Mouse (Mus musculus): ENCODE measurements around the gene Cacna1g.
A peak's percentile ranks its signal among the peaks of the same experiment; 100 is the strongest.
"Not testable (repeated sequence)": the region's sequence is repeated elsewhere in the genome, so short reads cannot be mapped to it uniquely, and the experiment has no call there.

Cacna1g gene

DNA sequence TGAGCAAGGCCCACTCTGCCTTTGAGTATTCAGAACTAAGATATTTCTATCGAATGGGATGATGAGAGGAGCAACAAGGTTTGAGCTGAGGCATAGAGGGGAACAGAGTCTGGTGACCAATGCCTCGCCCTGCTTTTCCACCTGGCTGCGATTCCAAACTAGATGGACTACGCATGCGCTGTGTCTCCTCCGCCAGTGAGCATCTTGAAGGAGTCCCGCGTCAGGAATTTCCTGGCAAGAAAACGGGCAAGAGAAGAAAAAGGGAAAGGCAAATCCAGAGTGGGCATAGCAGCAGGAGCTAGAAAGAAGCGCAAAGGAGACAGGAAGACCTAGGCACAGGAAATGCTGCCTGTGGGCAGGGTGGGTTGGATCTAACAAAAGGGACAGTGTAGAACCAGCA, 70.2 kb downstream of the Cacna1g start:
- DNase-seq (ENCODE audit: low spot score in 2 of 2): no peak

- DNase-seq (ENCODE audit: low spot score in 2 of 2): no peak
These were observed 71.3 kb downstream of the Cacna1g start for GRCm38 (mm10) chr11:94402731-94403130.

DNA sequence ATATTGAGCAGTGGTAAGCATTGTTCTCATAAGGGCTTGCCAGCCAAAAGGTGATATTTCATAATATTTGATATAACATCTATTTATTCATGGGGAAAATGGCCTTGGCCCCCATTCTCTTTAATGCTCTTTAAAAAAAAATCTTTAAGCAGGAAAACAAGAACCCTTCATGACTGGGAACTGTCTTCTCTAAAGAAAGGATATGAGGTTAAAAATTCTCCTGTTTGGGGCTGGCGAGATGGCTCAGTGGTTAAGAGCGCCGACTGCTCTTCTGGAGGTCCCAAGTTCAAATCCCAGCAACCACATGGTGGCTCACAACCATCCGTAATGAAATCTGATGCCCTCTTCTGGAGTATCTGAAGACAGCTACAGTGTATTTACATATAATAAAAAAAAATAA, 72.0 kb downstream of the Cacna1g start:
- not testable (repeated sequence) for DNase-seq (ENCODE audit: low spot score in 2 of 2)

DNA sequence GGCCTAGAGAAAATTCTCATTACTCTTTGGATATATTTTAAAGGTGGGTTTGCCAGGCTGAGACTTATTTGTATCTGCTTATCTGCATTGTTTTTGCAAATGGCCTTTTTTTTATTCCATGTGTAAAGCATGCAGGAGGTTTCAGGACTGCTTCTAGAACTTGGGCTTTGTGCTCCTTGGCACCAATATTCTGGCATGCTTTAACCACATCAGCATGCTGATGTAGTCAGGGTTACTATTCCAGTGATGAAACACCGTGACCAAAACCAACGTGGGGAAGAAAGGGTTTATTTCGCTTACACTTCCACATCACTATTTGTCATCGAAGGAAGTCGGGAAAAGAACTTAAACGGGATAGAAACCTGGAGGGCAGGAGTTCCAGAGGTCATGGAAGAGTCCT, 73.0 kb downstream of the Cacna1g start:
- DNase-seq (ENCODE audit: low spot score in 2 of 2): no peak

- no peak for DNase-seq (ENCODE audit: low spot score in 2 of 2)
These were observed 79.9 kb downstream of the Cacna1g start for GRCm38 (mm10) chr11:94394107-94394506.

GRCm38 (mm10) chr11:94393490-94393889, 80.5 kb downstream of the Cacna1g start:
- not testable (repeated sequence) for DNase-seq (ENCODE audit: low spot score in 2 of 2)

DNA sequence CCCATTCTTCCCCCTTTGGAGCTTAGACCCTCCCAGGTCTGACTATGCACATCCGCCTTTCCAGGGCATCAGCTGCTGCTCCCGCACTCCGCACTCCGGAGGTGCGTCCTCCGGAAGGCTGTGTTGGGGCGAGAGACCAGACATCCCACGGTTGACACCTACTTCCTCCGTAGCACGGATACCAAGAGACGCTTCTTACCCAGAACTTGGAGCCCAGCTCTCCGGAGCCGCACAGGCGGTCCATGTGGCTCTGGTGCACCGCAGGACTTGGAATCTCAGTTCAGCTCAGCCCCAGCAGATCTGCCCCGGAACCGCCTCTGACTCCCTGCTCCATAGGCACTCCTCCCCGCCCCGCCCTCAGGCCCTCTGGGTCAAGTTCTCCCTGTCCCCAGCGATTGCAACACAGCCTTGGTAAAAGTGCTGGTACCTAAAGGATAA, 81.3 kb downstream of the Cacna1g start, which contains the start of gene Abcc3:
Gene Abcc3 (minus strand): TSS at position 326 of the 438 bp plus-strand sequence.
- peak; percentile 17 to 25 for DNase-seq (ENCODE audit: low spot score in 2 of 2)

- no peak for DNase-seq (ENCODE audit: low spot score in 2 of 2)
These were observed 82.3 kb downstream of the Cacna1g start for GRCm38 (mm10) chr11:94391661-94392060.

DNA sequence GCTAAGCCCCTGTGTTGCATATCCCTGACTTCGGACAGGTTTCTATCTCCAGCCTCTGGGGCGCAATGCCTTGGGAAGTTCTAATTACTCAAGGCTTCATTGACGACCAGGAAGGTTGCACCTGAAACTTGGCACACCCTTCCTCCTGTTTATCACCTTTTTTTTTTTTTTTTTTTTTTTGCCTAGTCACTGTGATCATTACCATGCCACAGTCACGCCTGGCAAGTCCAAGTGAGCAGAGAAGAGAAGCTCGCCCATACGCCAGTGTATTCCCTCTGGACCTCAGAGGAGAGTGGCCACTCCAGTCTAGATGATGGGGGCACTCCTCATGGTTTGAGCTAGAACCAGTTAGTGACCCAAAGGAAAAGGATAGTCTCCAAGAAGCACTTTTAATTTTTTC, 83.2 kb downstream of the Cacna1g start:
- no peak for DNase-seq (ENCODE audit: low spot score in 2 of 2)

GRCm38 (mm10) chr11:94389724-94390396, 84.1 kb downstream of the Cacna1g start:
- DNase-seq (ENCODE audit: low spot score in 2 of 2): no peak

- no peak for DNase-seq (ENCODE audit: low spot score in 2 of 2)
These were observed 85.0 kb downstream of the Cacna1g start for GRCm38 (mm10) chr11:94389021-94389420.

GRCm38 (mm10) chr11:94387756-94388155, 86.2 kb downstream of the Cacna1g start:
- DNase-seq (ENCODE audit: low spot score in 2 of 2): no peak

DNA sequence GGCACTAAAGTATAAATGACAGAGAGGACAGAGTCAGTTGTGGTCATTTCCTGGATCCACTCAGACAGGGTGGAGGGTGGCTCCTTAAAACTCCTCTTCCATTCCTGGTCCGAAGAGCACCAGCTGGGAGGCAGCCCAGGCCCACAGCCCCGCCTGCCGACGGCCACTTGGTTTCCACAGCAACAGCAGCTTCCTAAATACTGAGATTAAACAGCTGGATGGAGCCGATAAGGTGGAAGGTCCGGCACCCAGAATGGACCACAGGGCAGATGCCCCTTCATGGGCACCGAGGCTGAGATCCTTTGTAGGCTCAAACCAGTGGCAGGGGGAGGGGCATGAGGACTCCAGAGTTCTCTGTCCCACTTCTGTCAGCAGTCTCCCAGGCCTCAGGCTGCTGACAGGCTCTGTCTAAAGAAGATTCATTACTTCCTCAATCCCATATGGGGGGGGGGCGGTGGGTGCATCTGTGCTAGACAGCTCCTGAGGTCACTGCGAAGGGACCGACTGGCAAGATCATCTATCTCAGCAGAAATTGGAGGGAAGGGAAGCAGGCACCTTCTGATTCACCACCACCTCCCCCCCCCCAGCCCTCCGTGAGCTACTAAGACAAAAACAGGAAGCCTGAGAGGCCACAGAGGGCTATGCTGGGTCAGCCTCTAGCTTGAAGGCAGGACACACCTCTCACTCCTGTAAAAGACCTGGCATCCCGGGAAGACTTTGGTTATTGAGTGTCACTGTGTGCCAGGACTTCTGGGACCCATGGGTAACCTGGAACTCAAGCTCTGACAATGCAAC, 87.8 kb downstream of the Cacna1g start:
- peak; percentile 54 to 70 for DNase-seq (ENCODE audit: low spot score in 2 of 2)

GRCm38 (mm10) chr11:94379736-94380135, 94.3 kb downstream of the Cacna1g start:
- DNase-seq (ENCODE audit: low spot score in 2 of 2): peak in 1 of 2 experiments; percentile 8

- DNase-seq (ENCODE audit: low spot score in 2 of 2): no peak
These were observed 94.9 kb downstream of the Cacna1g start for GRCm38 (mm10) chr11:94379061-94379460.

GRCm38 (mm10) chr11:94374276-94374948, 99.6 kb downstream of the Cacna1g start:
- no peak for DNase-seq (ENCODE audit: low spot score in 2 of 2)

DNA sequence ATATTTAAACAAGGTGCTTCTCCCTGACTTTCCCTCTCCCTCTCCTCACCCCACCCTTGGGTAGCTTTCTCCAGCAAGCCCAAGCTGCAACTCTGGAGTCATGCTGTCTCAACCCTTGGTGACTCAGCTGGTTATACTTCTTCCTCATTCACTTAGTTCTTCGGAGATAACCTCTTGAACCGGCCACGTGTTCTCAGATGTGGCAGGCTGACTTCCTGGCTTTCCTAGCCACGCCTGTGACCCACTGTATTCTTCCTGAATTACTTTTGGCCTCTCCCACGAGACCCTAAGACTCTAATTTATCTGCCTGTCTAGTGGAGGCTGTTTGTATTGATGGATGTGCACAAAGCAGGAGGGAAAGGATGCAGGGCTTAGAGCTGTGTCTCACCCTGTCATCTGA, 103.2 kb downstream of the Cacna1g start:
- DNase-seq (ENCODE audit: low spot score in 2 of 2): no peak

DNA sequence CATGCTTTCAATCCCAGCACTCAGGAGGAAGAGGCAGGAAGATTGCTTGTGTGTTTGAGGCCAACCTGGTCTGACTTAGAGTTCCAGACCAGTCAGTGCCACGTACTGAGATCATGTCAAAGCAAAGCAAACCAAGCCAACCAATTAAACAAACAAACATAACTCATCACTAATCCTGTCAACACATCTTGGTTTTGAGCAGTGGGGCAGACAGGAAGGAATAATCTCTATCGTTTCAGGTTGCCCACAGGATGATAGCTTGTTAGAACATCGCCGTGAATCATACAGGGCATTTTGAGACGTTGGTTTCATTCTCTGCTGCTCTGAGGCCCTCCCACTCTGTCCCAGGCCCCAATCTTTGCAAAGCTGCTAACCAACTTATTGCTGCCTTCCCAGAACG, 104.0 kb downstream of the Cacna1g start:
- DNase-seq (ENCODE audit: low spot score in 2 of 2): no peak

- no peak for DNase-seq (ENCODE audit: low spot score in 2 of 2)
These were observed 108.7 kb downstream of the Cacna1g start for GRCm38 (mm10) chr11:94365340-94365739.

DNA sequence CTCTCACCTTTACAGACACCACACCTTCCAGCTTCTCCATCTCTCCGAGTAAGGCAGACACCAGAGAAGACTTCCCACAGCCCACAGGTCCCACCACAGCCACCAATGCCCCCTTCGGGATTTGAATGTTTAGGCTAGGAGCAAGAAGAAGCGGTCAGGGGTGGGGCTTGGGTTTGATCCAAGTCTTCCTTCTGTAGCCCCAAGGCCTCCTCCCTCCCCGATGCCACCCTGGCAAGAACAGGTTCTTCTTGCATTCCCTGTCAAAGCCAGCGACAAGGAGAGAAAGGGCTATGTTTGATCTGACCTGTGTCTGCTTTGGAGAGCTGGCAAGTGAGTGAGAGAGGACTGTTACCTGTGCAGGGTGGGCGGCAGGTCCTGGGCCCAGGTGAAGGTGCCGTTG, 110.3 kb downstream of the Cacna1g start:
- no peak for DNase-seq (ENCODE audit: low spot score in 2 of 2)

GRCm38 (mm10) chr11:94362101-94362500, 111.9 kb downstream of the Cacna1g start:
- no peak for DNase-seq (ENCODE audit: low spot score in 2 of 2)

- DNase-seq (ENCODE audit: low spot score in 2 of 2): no peak
These were observed 112.7 kb downstream of the Cacna1g start for GRCm38 (mm10) chr11:94361166-94361870.

Data from natural killer cell, adult 2 months (primary cell).